Mouse (Mus musculus): ENCODE measurements around the gene Hoxa11. TPM values are rescaled to one million over a fixed set of nuclear protein-coding genes. Genes with fewer than 3 reads are reported as not detected.
A peak's percentile ranks its signal among the peaks of the same experiment; 100 is the strongest.

Hoxa11 gene
- polyA plus RNA-seq, 1 experiment from 2014 or later = 4.3 TPM

GRCm38 (mm10) chr6:52235866-52236265 is 9.7 kb downstream of the Hoxa11 start:
- peaks cover 29% of the 10 kb centered on the region for H3K4me1 ChIP-seq
- WGBS = 30% methylated on average over 6 of the region's 6 CpGs
- peaks cover 18% of the 10 kb centered on the region for H3K27me3 ChIP-seq (replicated peaks)
- H3K9ac ChIP-seq (replicated peaks) = 0 out of 2 replicates have a peak overlapping the region, but pooled peaks have one; percentile 21
- no peak for ATAC-seq (ENCODE audit: low FRiP score)
- peak overlapping the region; percentile 57 for H3K4me2 ChIP-seq
- peak overlapping the region; percentile 57; the same call in 1 of the 2 replicates for H3K4me3 ChIP-seq (replicated peaks)
- H3K9me3 ChIP-seq (replicated peaks) = no peaks in the 10 kb centered on the region
- no peaks in the 10 kb centered on the region for H3K36me3 ChIP-seq
- 0 out of 2 replicates have a peak overlapping the region, but pooled peaks have one; percentile 45 for H3K27ac ChIP-seq (replicated peaks)

GRCm38 (mm10) chr6:52235267-52235666 is 10.3 kb downstream of the Hoxa11 start:
- Histone ChIP-seq H3K27me3 (replicated peaks) (peaks cover 17% of the 10 kb centered on the region), H3K4me1 (peaks cover 26% of the 10 kb centered on the region), H3K9me3 (replicated peaks) (no peaks in the 10 kb centered on the region), H3K4me3 (replicated peaks) (peak overlapping the region; percentile 57), H3K36me3 (no peaks in the 10 kb centered on the region), H3K4me2 (peak overlapping the region; percentile 57), H3K9ac (replicated peaks) (0 out of 2 replicates have a peak overlapping the region, but pooled peaks have one; percentile 21), H3K27ac (replicated peaks) (peak overlapping the region; percentile 82)
- ATAC-seq (ENCODE audit: low FRiP score) = no peak
- WGBS = 23% methylated on average over 9 of the region's 9 CpGs

- Histone ChIP-seq H3K9ac (replicated peaks) (peak overlapping the region; percentile 65), H3K9me3 (replicated peaks) (no peaks in the 10 kb centered on the region), H3K4me2 (peak overlapping the region; percentile 57), H3K27ac (replicated peaks) (peak overlapping the region; percentile 82), H3K4me1 (peaks cover 26% of the 10 kb centered on the region), H3K4me3 (replicated peaks) (peak overlapping the region; percentile 57), H3K27me3 (replicated peaks) (peaks cover 17% of the 10 kb centered on the region), H3K36me3 (no peaks in the 10 kb centered on the region)
- ATAC-seq (ENCODE audit: low FRiP score) = peak; percentile 76
- WGBS = 1% methylated on average over 59 of the region's 68 CpGs
These were observed 11.0 kb downstream of the Hoxa11 start for GRCm38 (mm10) chr6:52234428-52235140.

GRCm38 (mm10) chr6:52233546-52234427 is 11.8 kb downstream of the Hoxa11 start:
- Histone ChIP-seq H3K4me3 (replicated peaks) (peak overlapping the region; percentile 57), H3K27ac (replicated peaks) (peak overlapping the region; percentile 82)

GRCm38 (mm10) chr6:52232984-52233545 is 12.5 kb downstream of the Hoxa11 start:
- H3K4me3 ChIP-seq (replicated peaks) = peak overlapping the region; percentile 57
- H3K36me3 ChIP-seq = no peaks in the 10 kb centered on the region
- H3K9ac ChIP-seq (replicated peaks) = peak overlapping the region; percentile 65
- 3% methylated on average over 23 of the region's 23 CpGs for WGBS
- peak overlapping the region; percentile 57 for H3K4me2 ChIP-seq
- no peaks in the 10 kb centered on the region for H3K9me3 ChIP-seq (replicated peaks)
- ATAC-seq (ENCODE audit: low FRiP score) = no peak
- H3K4me1 ChIP-seq = peaks cover 30% of the 10 kb centered on the region
- peak overlapping the region; percentile 82 for H3K27ac ChIP-seq (replicated peaks)
- peaks cover 17% of the 10 kb centered on the region for H3K27me3 ChIP-seq (replicated peaks)

More at GRCm38 (mm10) chr6:52233546-52234427, 11.8 kb downstream of the Hoxa11 start:
- H3K4me1 ChIP-seq = peaks cover 26% of the 10 kb centered on the region
- H3K27me3 ChIP-seq (replicated peaks) = peaks cover 17% of the 10 kb centered on the region
- H3K9me3 ChIP-seq (replicated peaks) = no peaks in the 10 kb centered on the region
- peak overlapping the region; percentile 57 for H3K4me2 ChIP-seq
- ATAC-seq (ENCODE audit: low FRiP score) = peak; percentile 16; the same call in 1 of the 2 replicates
- H3K36me3 ChIP-seq = no peaks in the 10 kb centered on the region
- H3K9ac ChIP-seq (replicated peaks) = peak overlapping the region; percentile 65
- WGBS = 2% methylated on average over 70 of the region's 70 CpGs

- peak overlapping the region; percentile 57 for H3K4me2 ChIP-seq
- peak overlapping the region; percentile 82 for H3K27ac ChIP-seq (replicated peaks)
- 4% methylated on average over 18 of the region's 18 CpGs for WGBS
- ATAC-seq (ENCODE audit: low FRiP score) = no peak
- H3K9ac ChIP-seq (replicated peaks) = peak overlapping the region; percentile 65
- peak overlapping the region; percentile 57 for H3K4me3 ChIP-seq (replicated peaks)
- peaks cover 13% of the 10 kb centered on the region for H3K27me3 ChIP-seq (replicated peaks)
- H3K4me1 ChIP-seq = peaks cover 33% of the 10 kb centered on the region
- H3K36me3 ChIP-seq = no peaks in the 10 kb centered on the region
- no peaks in the 10 kb centered on the region for H3K9me3 ChIP-seq (replicated peaks)
These were observed 13.0 kb downstream of the Hoxa11 start for GRCm38 (mm10) chr6:52232568-52232965.

- H3K36me3 ChIP-seq = no peaks in the 10 kb centered on the region
- H3K9ac ChIP-seq (replicated peaks) = peak overlapping the region; percentile 65
- peaks cover 34% of the 10 kb centered on the region for H3K4me1 ChIP-seq
- no peak for ATAC-seq (ENCODE audit: low FRiP score)
- H3K27ac ChIP-seq (replicated peaks) = peak overlapping the region; percentile 82
- peak overlapping the region; percentile 57 for H3K4me2 ChIP-seq
- H3K4me3 ChIP-seq (replicated peaks) = peak overlapping the region; percentile 57
- 1% methylated on average over 18 of the region's 18 CpGs for whole genome bisulfite sequencing
- H3K27me3 ChIP-seq (replicated peaks) = peaks cover 8% of the 10 kb centered on the region
- no peaks in the 10 kb centered on the region for H3K9me3 ChIP-seq (replicated peaks)
These were observed 13.6 kb downstream of the Hoxa11 start for GRCm38 (mm10) chr6:52231885-52232567.

- ATAC-seq (ENCODE audit: low FRiP score) = no peak
- H3K4me1 ChIP-seq = peaks cover 31% of the 10 kb centered on the region
- H3K36me3 ChIP-seq = no peaks in the 10 kb centered on the region
- no peaks in the 10 kb centered on the region for H3K27me3 ChIP-seq (replicated peaks)
- H3K9ac ChIP-seq (replicated peaks) = peak within 1 kb of the TSS; percentile 65
- peak within 1 kb of the TSS; percentile 57 for H3K4me3 ChIP-seq (replicated peaks)
- H3K9me3 ChIP-seq (replicated peaks) = no peaks in the 10 kb centered on the region
- 2% methylated on average over 21 of the region's 36 CpGs for WGBS
- peak within 1 kb of the TSS; percentile 58 for H3K4me2 ChIP-seq
- H3K27ac ChIP-seq (replicated peaks) = peak within 1 kb of the TSS; percentile 86
These were observed 15.0 kb downstream of the Hoxa11 start, which contains the start of gene Hoxa9 for GRCm38 (mm10) chr6:52230516-52231165. TSS of gene Hoxa9 (minus strand) at chr6:52231089.

GRCm38 (mm10) chr6:52229558-52230416 is 15.8 kb downstream of the Hoxa11 start:
- peak overlapping the region; percentile 44 for H3K4me3 ChIP-seq (replicated peaks)
- H3K27me3 ChIP-seq (replicated peaks) = no peaks in the 10 kb centered on the region

More at GRCm38 (mm10) chr6:52229558-52230416, 15.8 kb downstream of the Hoxa11 start:
- Histone ChIP-seq H3K4me1 (peaks cover 34% of the 10 kb centered on the region; the same call in 1 of the 2 replicates), H3K9me3 (replicated peaks) (no peaks in the 10 kb centered on the region), H3K27ac (replicated peaks) (peak overlapping the region; percentile 86), H3K4me2 (peak overlapping the region; percentile 58), H3K36me3 (no peaks in the 10 kb centered on the region), H3K9ac (replicated peaks) (peak overlapping the region; percentile 64)
- 2% methylated on average over 44 of the region's 44 CpGs for WGBS
- no peak for ATAC-seq (ENCODE audit: low FRiP score)
